In the genomic region with DNA sequence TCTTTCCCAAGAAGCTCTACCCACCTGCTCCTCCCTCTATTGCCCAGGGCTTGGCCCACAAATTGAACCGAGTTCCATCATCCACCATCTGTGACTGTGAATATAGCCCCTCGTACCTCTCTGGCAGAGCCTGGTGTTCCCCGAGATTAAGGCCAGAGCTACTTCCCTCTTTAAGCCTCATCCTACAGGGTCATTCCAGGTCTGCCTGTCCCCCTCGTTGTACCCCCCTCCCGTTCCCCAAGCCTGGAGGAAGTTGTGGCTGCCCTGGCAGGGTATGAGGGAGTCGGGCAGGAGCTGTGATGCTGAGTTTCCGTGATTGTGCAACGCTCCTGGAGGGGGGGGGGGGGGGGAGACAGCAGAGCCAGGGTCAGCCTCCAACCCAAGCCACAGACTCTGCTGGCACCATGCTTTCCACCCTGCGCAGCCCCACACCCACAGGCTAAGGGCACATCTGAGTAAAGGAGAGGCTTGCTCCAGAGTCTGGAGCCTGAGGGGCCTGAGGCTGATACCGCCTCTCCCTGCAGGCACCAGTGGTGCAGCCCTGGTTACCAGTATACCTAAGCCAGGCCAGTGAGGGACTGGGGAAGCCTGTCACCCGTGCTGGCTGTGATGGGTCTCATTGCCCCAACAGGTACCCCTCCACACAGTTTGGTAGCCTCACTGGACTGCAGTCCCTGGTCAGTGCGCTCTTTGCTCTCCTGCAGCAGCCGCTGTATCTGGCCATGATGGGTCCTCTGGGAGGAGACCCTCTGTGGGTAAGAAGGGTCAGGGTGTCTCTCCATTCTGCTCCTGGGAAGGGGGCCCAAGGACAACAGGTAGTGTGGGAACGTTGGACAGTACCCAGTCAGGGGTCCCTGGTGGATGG, we compare ENCODE assay signal across 9 mouse cellular contexts. TPM values are rescaled to one million over a fixed set of nuclear protein-coding genes. Genes with fewer than 3 reads are reported as not detected.
A peak's percentile ranks its signal among the peaks of the same experiment; 100 is the strongest.
DNase-seq lines count a peak whose midpoint lies in the region; ATAC-seq lines count a peak whose summit lies in the region.
"Had no signal": no experiment of that assay in that cellular context is flagged by ENCODE, and none has a peak within 500 bp of the region (broad histone marks: within the 10 kb centered on the region; RNA-seq: fewer than 3 reads in every experiment).

No protein-coding gene starts in this region.

- DNase-seq in adrenal gland, adult (ENCODE audit: inconsistent age in 2 of 2, low spot score in 1 of 2), result peak; percentile 45 to 74
- no peak for DNase-seq in adrenal gland, adult 8-10 months
- DNase-seq in heart, postnatal 36 days, result peak; percentile 40 to 54
- DNase-seq in monocyte, adult 2 months (ENCODE audit: low read depth in 1 of 2, low spot score in 2 of 2), result peak; percentile 43 to 52
- no peak for DNase-seq in spleen, adult 18-20 months
- no peak for DNase-seq in layer of hippocampus, postnatal 10 days (ENCODE audit: low spot score in 2 of 2)

- ATAC-seq in midbrain, embryonic 12.5 days (ENCODE audit: low FRiP score, low read depth), result no peak
- no peak for ATAC-seq in midbrain, embryonic 15.5 days (replicated peaks)

- peak overlapping the region; percentile 20; the same call in 1 of the 2 replicates for H3K9ac ChIP-seq in midbrain, embryonic 12.5 days (replicated peaks)
- no peak overlapping the region for H3K9ac ChIP-seq in midbrain, embryonic 15.5 days
- H3K9ac ChIP-seq: liver, embryonic 14.5 days had no signal

- no peak overlapping the region for H3K4me2 ChIP-seq in midbrain, embryonic 12.5 days (replicated peaks)
- no peak overlapping the region for H3K4me2 ChIP-seq in midbrain, embryonic 15.5 days

- peaks cover 15% of the 10 kb centered on the region for H3K4me1 ChIP-seq in midbrain, embryonic 12.5 days
- H3K4me1 ChIP-seq in midbrain, embryonic 15.5 days, result peaks cover 19% of the 10 kb centered on the region

- peaks cover 25% of the 10 kb centered on the region for H3K36me3 ChIP-seq in midbrain, embryonic 12.5 days
- peaks cover 20% of the 10 kb centered on the region for H3K36me3 ChIP-seq in midbrain, embryonic 15.5 days (replicated peaks)

- 80% methylated on average over 13 of the region's 14 CpGs for WGBS in midbrain, embryonic 12.5 days
- 75% methylated on average over 14 of the region's 14 CpGs for WGBS in midbrain, embryonic 15.5 days

- intact Hi-C loops in heart, postnatal 36 days (cut with DNase I), result loop anchor here (5.0 to 10.0 kb wide), 2 partner anchors 119 to 377 kb away; partner anchors contain the start of genes Dph1, Rtn4rl1 and Wdr81

- no peaks in the 10 kb centered on the region for H3K9me3 ChIP-seq in midbrain, embryonic 12.5 days
- no peaks in the 10 kb centered on the region for H3K9me3 ChIP-seq in midbrain, embryonic 15.5 days

- H3K27me3 ChIP-seq in midbrain, embryonic 12.5 days, result no peaks in the 10 kb centered on the region
- H3K27me3 ChIP-seq in midbrain, embryonic 15.5 days (replicated peaks), result no peaks in the 10 kb centered on the region

- H3K27ac ChIP-seq in midbrain, embryonic 12.5 days (replicated peaks), result no peak overlapping the region
- H3K27ac ChIP-seq in midbrain, embryonic 15.5 days, result no peak overlapping the region
- H3K27ac ChIP-seq: liver, embryonic 14.5 days had no signal

- H3K4me3 ChIP-seq in midbrain, embryonic 12.5 days, result no peak overlapping the region
- no peak overlapping the region for H3K4me3 ChIP-seq in midbrain, embryonic 15.5 days

RNA-seq across cellular contexts. Expression of gene Pitpna, which starts 16.5 kb away (rescaled TPM):
- 100 to 1,000 TPM; 172 to 186 (median 176) TPM for total RNA-seq in adrenal gland, adult 8-10 months (2022)
- 107 and 114 TPM in 2 replicates for polyA plus RNA-seq in midbrain, embryonic 12.5 days (2016; fragmentation: Nextera tagmentation; extraction: Ambion mirVana)
- 103 and 116 TPM in 2 replicates for polyA plus RNA-seq in midbrain, embryonic 15.5 days (2015; fragmentation: Nextera tagmentation; extraction: Ambion mirVana)
- total RNA-seq in heart, postnatal 36 days (2021), result 100 to 1,000 TPM; 103 to 112 TPM
- 100 to 1,000 TPM; 310 to 313 TPM for total RNA-seq in layer of hippocampus, postnatal 10 days (2021)

RNA-seq across cellular contexts. Expression of gene Slc43a2, which starts 39.9 kb away (rescaled TPM):
- total RNA-seq in adrenal gland, adult 8-10 months (2022), result 10 to 100 TPM; 22.5 to 29.8 (median 23.2) TPM
- 12.7 and 15.4 TPM in 2 replicates for polyA plus RNA-seq in midbrain, embryonic 12.5 days (2016; fragmentation: Nextera tagmentation; extraction: Ambion mirVana)
- polyA plus RNA-seq in midbrain, embryonic 15.5 days (2015; fragmentation: Nextera tagmentation; extraction: Ambion mirVana), result 17.7 and 20.2 TPM in 2 replicates
- 10 to 100 TPM; 17.7 to 22.2 TPM for total RNA-seq in heart, postnatal 36 days (2021)
- 10 to 100 TPM; 38.3 to 47.5 TPM for total RNA-seq in layer of hippocampus, postnatal 10 days (2021)

RNA-seq across cellular contexts. Expression of gene Scarf1, which starts 58.0 kb away (rescaled TPM):
- total RNA-seq in adrenal gland, adult 8-10 months (2022), result 1 to 10 TPM; 6.0 to 9.4 (median 7.2) TPM
- polyA plus RNA-seq in midbrain, embryonic 12.5 days (2016; fragmentation: Nextera tagmentation; extraction: Ambion mirVana), result 4.7 TPM in 2 replicates
- 4.6 and 5.2 TPM in 2 replicates for polyA plus RNA-seq in midbrain, embryonic 15.5 days (2015; fragmentation: Nextera tagmentation; extraction: Ambion mirVana)
- 10 to 100 TPM in 1 of 2 experiments, 1 to 10 TPM in 1; 9.1 to 10.3 TPM for total RNA-seq in heart, postnatal 36 days (2021)
- total RNA-seq in layer of hippocampus, postnatal 10 days (2021), result 1 to 10 TPM; 3.5 to 3.6 TPM

RNA-seq across cellular contexts. Expression of gene Inpp5k, which starts 59.4 kb away (rescaled TPM):
- 10 to 100 TPM; 46.2 to 62.5 (median 53.6) TPM for total RNA-seq in adrenal gland, adult 8-10 months (2022)
- polyA plus RNA-seq in midbrain, embryonic 12.5 days (2016; fragmentation: Nextera tagmentation; extraction: Ambion mirVana), result 27.2 and 28.4 TPM in 2 replicates
- 45.1 and 47.0 TPM in 2 replicates for polyA plus RNA-seq in midbrain, embryonic 15.5 days (2015; fragmentation: Nextera tagmentation; extraction: Ambion mirVana)
- 10 to 100 TPM; 32.7 to 33.5 TPM for total RNA-seq in heart, postnatal 36 days (2021)
- total RNA-seq in layer of hippocampus, postnatal 10 days (2021), result 10 to 100 TPM; 47.4 to 49.7 TPM

Comparison
In these comparisons a context has a peak if more than half of its experiments do, and no peak if none do; other contexts are left out.
1. DNase-seq: peak in adrenal gland, adult (2 of 2), heart, postnatal 36 days (2 of 2) and monocyte, adult 2 months (2 of 2); none in adrenal gland, adult 8-10 months (single experiment), spleen, adult 18-20 months (0 of 2) and layer of hippocampus, postnatal 10 days (0 of 2).